Mouse (Mus musculus): ENCODE measurements around the gene Tspan13. TPM values are rescaled to one million over a fixed set of nuclear protein-coding genes. Genes with fewer than 3 reads are reported as not detected.

Tspan13 gene
- polyA plus RNA-seq, 1 experiment, result 23.7 TPM

DNA sequence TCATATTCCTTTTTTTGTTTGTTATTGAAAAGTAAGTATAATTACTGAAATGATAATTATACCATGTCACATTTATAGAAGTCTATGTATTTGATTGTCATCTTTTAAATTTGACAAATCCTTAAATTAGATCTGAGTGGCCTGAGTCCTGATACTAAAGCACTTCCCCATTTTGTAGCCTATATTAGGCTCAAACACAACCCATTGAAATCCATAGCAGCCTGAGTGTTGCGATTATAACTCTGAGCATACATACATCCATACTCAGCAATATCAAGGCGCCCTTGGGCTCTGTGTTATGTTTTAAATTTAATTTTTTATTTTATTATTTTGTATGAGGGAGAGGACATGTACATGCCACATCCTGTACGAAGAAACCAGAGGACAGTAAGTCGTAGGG is 27.9 kb upstream of the Tspan13 start:
- Histone ChIP-seq H3K4me3 (ENCODE audit: insufficient read depth, low read depth, low read length) (no peak overlapping the region), H3K27me3 (replicated peaks; ENCODE audit: control insufficient read depth, insufficient read depth, low read length) (no peaks in the 10 kb centered on the region), H3K27ac (ENCODE audit: insufficient read depth, low read depth, low read length) (no peak overlapping the region), H3K4me1 (ENCODE audit: control insufficient read depth, insufficient read depth, low read length) (no peaks in the 10 kb centered on the region), H3K36me3 (ENCODE audit: control insufficient read depth, insufficient read depth, low read length) (no peaks in the 10 kb centered on the region)
- no peak for TF ChIP-seq CTCF (conservative IDR thresholded peaks at IDR 0.05; ENCODE audit: insufficient read depth, insufficient read length, low read depth, low read length)
- TF ChIP-seq POLR2A (IDR thresholded peaks at IDR 0.05; ENCODE audit: low read depth, low read length), result no peak
- no peak for DNase-seq
- WGBS, result 91% methylated on average over 4 of the region's 4 CpGs

DNA sequence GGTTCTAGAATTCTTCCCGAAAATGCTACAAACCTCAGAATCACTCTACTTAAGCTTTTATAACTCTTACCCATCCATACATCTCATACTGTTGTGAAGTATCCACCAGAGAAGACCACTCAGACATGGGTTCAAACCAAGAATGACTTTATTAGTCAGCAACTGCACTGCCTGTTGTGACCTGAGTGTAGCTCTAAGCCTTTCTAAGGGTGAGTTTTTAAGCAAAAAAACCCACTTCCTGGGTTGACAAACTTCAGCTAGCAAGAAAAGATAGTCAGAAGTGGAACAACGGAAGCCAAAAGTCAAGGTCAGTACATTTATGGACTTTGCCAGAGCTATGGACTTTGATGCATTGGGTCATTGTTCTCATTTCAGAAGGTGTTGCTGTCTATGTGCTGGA is 25.2 kb upstream of the Tspan13 start:
- 97% methylated on average over 2 of the region's 2 CpGs for WGBS
- Histone ChIP-seq H3K27ac (ENCODE audit: insufficient read depth, low read depth, low read length) (no peak overlapping the region), H3K4me1 (ENCODE audit: control insufficient read depth, insufficient read depth, low read length) (no peaks in the 10 kb centered on the region), H3K4me3 (ENCODE audit: insufficient read depth, low read depth, low read length) (no peak overlapping the region), H3K36me3 (ENCODE audit: control insufficient read depth, insufficient read depth, low read length) (no peaks in the 10 kb centered on the region), H3K27me3 (replicated peaks; ENCODE audit: control insufficient read depth, insufficient read depth, low read length) (no peaks in the 10 kb centered on the region)
- DNase-seq, result no peak
- TF ChIP-seq CTCF (conservative IDR thresholded peaks at IDR 0.05; ENCODE audit: insufficient read depth, insufficient read length, low read depth, low read length) (no peak), POLR2A (IDR thresholded peaks at IDR 0.05; ENCODE audit: low read depth, low read length) (no peak)

DNA sequence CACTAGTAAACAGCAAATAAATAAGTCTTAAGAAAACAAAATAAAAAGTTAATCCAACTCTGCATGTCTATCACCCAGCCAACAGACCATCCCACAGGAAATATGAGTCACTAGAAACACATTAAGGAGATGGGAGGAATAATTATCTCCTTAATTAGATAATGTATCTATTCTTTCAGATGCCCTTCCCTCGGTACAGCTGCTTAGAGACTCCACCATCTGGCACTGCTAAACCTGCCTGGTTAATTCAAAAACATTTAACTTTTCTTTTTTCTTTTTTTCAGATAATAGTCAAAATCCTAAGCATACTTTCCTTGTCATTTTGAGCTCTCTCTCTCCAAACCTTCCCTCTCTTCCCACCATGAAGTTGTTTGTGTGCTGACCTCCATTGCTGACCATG is 23.6 kb upstream of the Tspan13 start:
- H3K27me3 ChIP-seq (replicated peaks; ENCODE audit: control insufficient read depth, insufficient read depth, low read length), result no peaks in the 10 kb centered on the region
- no peak for DNase-seq
- no peak overlapping the region for H3K27ac ChIP-seq (ENCODE audit: insufficient read depth, low read depth, low read length)
- TF ChIP-seq POLR2A (IDR thresholded peaks at IDR 0.05; ENCODE audit: low read depth, low read length) (no peak), CTCF (conservative IDR thresholded peaks at IDR 0.05; ENCODE audit: insufficient read depth, insufficient read length, low read depth, low read length) (no peak)
- 78% methylated on average over 1 of the region's 1 CpGs for WGBS
- no peak overlapping the region for H3K4me3 ChIP-seq (ENCODE audit: insufficient read depth, low read depth, low read length)
- H3K36me3 ChIP-seq (ENCODE audit: control insufficient read depth, insufficient read depth, low read length), result no peaks in the 10 kb centered on the region
- no peaks in the 10 kb centered on the region for H3K4me1 ChIP-seq (ENCODE audit: control insufficient read depth, insufficient read depth, low read length)

DNA sequence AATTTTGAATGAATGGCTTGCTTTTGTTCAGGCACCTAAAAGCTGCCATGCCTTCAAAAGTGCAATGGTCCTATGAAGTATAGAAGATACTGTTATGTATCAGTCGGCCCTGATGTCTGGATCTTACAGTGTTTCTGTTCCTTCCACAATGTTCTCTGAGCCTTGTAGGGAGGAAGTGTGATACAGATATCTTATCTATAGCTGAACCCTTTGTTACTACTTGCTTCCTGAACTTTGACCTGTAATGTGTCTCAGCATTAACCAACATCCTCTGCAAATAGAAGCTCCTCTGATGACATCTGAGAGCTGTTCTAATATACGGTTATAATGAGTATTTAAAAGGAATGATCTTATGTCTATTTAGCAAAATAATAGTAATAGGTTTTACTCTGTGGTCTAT is 15.4 kb upstream of the Tspan13 start:
- no peaks in the 10 kb centered on the region for H3K36me3 ChIP-seq (ENCODE audit: control insufficient read depth, insufficient read depth, low read length)
- H3K4me1 ChIP-seq (ENCODE audit: control insufficient read depth, insufficient read depth, low read length), result no peaks in the 10 kb centered on the region
- H3K27ac ChIP-seq (ENCODE audit: insufficient read depth, low read depth, low read length), result no peak overlapping the region
- DNase-seq, result no peak
- no peak for TF ChIP-seq CTCF (conservative IDR thresholded peaks at IDR 0.05; ENCODE audit: insufficient read depth, insufficient read length, low read depth, low read length)
- TF ChIP-seq POLR2A (IDR thresholded peaks at IDR 0.05; ENCODE audit: low read depth, low read length), result no peak
- no peak overlapping the region for H3K4me3 ChIP-seq (ENCODE audit: insufficient read depth, low read depth, low read length)
- 63% methylated on average over 2 of the region's 2 CpGs for WGBS
- no peaks in the 10 kb centered on the region for H3K27me3 ChIP-seq (replicated peaks; ENCODE audit: control insufficient read depth, insufficient read depth, low read length)

DNA sequence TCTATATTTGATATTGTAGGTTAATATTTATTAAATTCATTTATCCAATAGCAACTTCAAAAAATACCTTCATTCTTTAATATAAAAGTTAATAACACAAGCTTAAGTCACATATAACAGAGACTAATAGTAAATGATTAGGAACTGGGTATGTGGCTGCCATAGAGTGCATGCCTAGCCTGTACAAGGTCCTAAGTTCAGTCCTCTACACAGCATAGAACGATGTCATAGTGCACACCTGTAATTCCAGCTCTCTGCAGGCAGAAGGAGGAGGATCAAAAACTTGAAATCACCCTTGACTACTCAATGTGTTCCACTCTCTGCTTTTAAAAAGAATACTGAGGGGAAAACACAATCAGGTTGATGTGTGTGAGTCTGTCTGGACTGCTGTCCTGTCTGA is 8.0 kb upstream of the Tspan13 start:
- no peak for DNase-seq
- H3K27me3 ChIP-seq (replicated peaks; ENCODE audit: control insufficient read depth, insufficient read depth, low read length), result no peaks in the 10 kb centered on the region
- H3K4me3 ChIP-seq (ENCODE audit: insufficient read depth, low read depth, low read length), result no peak overlapping the region
- H3K27ac ChIP-seq (ENCODE audit: insufficient read depth, low read depth, low read length), result no peak overlapping the region
- no peaks in the 10 kb centered on the region for H3K36me3 ChIP-seq (ENCODE audit: control insufficient read depth, insufficient read depth, low read length)
- WGBS, result 58% methylated on average over 1 of the region's 1 CpGs
- no peaks in the 10 kb centered on the region; the same call in 1 of the 2 replicates for H3K4me1 ChIP-seq (ENCODE audit: control insufficient read depth, insufficient read depth, low read length)
- TF ChIP-seq POLR2A (IDR thresholded peaks at IDR 0.05; ENCODE audit: low read depth, low read length) (no peak), CTCF (conservative IDR thresholded peaks at IDR 0.05; ENCODE audit: insufficient read depth, insufficient read length, low read depth, low read length) (no peak)

DNA sequence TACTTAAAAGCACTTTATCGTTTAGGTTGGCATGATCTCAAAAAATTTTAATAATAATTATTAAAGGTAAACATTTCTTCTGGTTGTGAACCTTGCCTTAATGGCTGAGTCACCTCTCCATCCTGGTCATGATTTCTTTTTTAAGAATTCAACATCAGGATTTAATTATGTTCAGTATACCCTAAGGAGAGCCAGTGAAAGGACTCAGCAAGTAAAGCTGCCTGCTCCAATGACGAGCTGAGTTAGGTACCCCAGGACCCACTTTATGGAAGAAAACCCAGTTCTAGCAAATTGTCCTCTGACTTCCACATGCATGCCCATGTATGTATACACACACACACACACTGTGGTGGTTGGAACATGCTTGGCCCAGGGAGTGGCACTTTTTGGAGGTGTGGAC is 5.3 kb upstream of the Tspan13 start:
- no peak overlapping the region for H3K4me3 ChIP-seq (ENCODE audit: insufficient read depth, low read depth, low read length)
- H3K36me3 ChIP-seq (ENCODE audit: control insufficient read depth, insufficient read depth, low read length), result no peaks in the 10 kb centered on the region
- 82% methylated on average over 2 of the region's 2 CpGs for WGBS
- H3K27ac ChIP-seq (ENCODE audit: insufficient read depth, low read depth, low read length), result no peak overlapping the region
- DNase-seq, result no peak
- no peak for TF ChIP-seq CTCF (conservative IDR thresholded peaks at IDR 0.05; ENCODE audit: insufficient read depth, insufficient read length, low read depth, low read length)
- no peak for TF ChIP-seq POLR2A (IDR thresholded peaks at IDR 0.05; ENCODE audit: low read depth, low read length)
- H3K4me1 ChIP-seq (ENCODE audit: control insufficient read depth, insufficient read depth, low read length), result no peaks in the 10 kb centered on the region; the same call in 1 of the 2 replicates
- H3K27me3 ChIP-seq (replicated peaks; ENCODE audit: control insufficient read depth, insufficient read depth, low read length), result no peaks in the 10 kb centered on the region

DNA sequence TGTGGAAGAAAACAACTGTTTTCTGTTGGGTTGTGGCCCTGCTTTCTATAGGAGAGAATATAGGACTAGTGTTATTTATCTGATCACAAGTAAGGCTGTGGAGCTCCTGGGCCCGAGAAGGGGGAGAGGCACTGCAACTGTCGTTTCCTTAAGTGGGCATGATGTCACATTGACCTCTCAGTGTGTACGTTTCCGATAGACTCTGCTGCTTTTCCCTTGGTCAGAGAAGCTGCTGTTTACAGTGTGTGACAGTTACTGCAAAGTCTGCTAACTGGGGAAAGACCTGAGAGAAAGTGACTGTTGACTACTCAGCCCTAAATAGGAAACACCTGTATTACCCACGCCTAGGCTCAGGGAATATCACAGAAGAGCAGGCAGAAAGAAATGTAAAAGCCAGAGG is 3.9 kb upstream of the Tspan13 start:
- Histone ChIP-seq H3K36me3 (ENCODE audit: control insufficient read depth, insufficient read depth, low read length) (no peaks in the 10 kb centered on the region), H3K27ac (ENCODE audit: insufficient read depth, low read depth, low read length) (no peak overlapping the region), H3K27me3 (replicated peaks; ENCODE audit: control insufficient read depth, insufficient read depth, low read length) (no peaks in the 10 kb centered on the region), H3K4me1 (ENCODE audit: control insufficient read depth, insufficient read depth, low read length) (no peaks in the 10 kb centered on the region; the same call in 1 of the 2 replicates), H3K4me3 (ENCODE audit: insufficient read depth, low read depth, low read length) (no peak overlapping the region)
- WGBS, result 49% methylated on average over 5 of the region's 5 CpGs
- no peak for TF ChIP-seq POLR2A (IDR thresholded peaks at IDR 0.05; ENCODE audit: low read depth, low read length)
- no peak for TF ChIP-seq CTCF (conservative IDR thresholded peaks at IDR 0.05; ENCODE audit: insufficient read depth, insufficient read length, low read depth, low read length)
- DNase-seq, result no peak

DNA sequence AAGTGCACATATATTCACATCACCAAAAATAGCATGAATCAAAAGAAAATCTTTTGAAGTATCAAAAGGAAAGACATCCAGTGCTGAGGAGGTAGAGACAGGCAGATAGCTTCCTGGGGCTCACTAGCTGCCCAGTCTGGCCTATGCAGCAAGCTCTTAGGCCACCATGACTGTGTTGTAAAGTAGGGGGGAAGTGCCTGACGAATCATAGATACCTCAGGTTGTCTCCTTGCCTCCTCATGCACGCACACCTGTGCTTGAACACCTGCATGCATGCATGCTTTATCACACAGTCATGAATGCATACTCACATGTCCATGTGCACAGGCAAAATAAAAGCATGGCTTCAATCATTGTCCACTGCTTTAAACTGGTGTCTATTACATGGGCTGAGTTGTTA is 2.4 kb upstream of the Tspan13 start:
- TF ChIP-seq POLR2A (IDR thresholded peaks at IDR 0.05; ENCODE audit: low read depth, low read length) (no peak), CTCF (conservative IDR thresholded peaks at IDR 0.05; ENCODE audit: insufficient read depth, insufficient read length, low read depth, low read length) (no peak)
- no peaks in the 10 kb centered on the region for H3K36me3 ChIP-seq (ENCODE audit: control insufficient read depth, insufficient read depth, low read length)
- H3K27ac ChIP-seq (ENCODE audit: insufficient read depth, low read depth, low read length), result no peak overlapping the region
- H3K27me3 ChIP-seq (replicated peaks; ENCODE audit: control insufficient read depth, insufficient read depth, low read length), result no peaks in the 10 kb centered on the region
- no peak overlapping the region for H3K4me3 ChIP-seq (ENCODE audit: insufficient read depth, low read depth, low read length)
- no peaks in the 10 kb centered on the region; the same call in 1 of the 2 replicates for H3K4me1 ChIP-seq (ENCODE audit: control insufficient read depth, insufficient read depth, low read length)
- no peak for DNase-seq
- WGBS, result 93% methylated on average over 2 of the region's 2 CpGs
